Mouse (Mus musculus): ENCODE measurements around the gene Cd81.

Cd81 gene

GRCm38 (mm10) chr7:143069751-143070400, 17.3 kb downstream of the Cd81 start:
- no peak for DNase-seq (ENCODE audit: extremely low read depth, low read depth, low spot score)

- no peak for DNase-seq (ENCODE audit: extremely low read depth, low read depth, low spot score)
These were observed 18.0 kb downstream of the Cd81 start for GRCm38 (mm10) chr7:143070506-143071070.

DNA sequence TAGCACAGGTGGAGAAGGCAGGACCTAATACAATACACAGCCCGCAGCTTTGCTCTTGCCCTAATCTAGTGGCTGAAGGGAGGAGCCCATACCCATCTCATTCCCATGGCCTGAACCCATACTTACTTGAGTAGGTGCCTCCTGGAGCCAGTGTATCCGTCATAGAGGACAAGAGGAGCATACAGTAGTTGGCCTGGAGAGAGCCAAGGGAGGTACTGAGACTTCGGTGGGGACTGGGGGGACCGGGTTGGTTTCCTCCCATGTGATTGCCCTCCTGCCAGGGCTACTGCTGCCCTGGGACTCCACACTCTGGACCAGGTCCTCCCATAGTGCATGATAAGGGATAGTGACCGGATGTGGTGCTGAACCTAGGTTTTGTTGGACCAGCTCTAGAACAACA, 20.1 kb downstream of the Cd81 start:
- no peak for DNase-seq (ENCODE audit: extremely low read depth, low read depth, low spot score)

- no peak for DNase-seq (ENCODE audit: extremely low read depth, low read depth, low spot score)
These were observed 20.5 kb downstream of the Cd81 start for GRCm38 (mm10) chr7:143073086-143073485.

GRCm38 (mm10) chr7:143075394-143075793, 22.9 kb downstream of the Cd81 start:
- DNase-seq (ENCODE audit: extremely low read depth, low read depth, low spot score): no peak

GRCm38 (mm10) chr7:143077351-143077750, 24.8 kb downstream of the Cd81 start:
- no peak for DNase-seq (ENCODE audit: extremely low read depth, low read depth, low spot score)

DNA sequence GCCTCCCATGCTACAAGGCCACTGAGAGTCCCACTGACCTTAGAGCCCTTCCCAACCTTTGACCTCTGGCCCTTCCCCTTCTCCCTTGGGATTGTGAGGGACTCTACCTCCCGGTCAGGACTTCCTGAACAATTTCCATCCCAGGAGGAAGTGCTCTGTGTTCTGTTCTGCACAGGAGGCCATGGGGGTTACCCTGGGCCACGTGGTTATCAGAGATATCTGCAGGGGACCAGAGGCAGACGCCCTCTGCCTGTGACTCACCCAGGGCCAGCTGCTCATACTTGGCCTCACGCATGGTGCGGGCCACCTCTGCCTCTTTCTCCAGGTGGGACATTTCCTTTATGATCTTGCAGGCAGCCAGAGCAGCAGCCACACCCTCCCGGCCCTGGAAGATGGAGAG, 29.5 kb downstream of the Cd81 start:
- no peak for DNase-seq (ENCODE audit: extremely low read depth, low read depth, low spot score)

- no peak for DNase-seq (ENCODE audit: extremely low read depth, low read depth, low spot score)
These were observed 31.2 kb downstream of the Cd81 start for GRCm38 (mm10) chr7:143083708-143084107.

DNA sequence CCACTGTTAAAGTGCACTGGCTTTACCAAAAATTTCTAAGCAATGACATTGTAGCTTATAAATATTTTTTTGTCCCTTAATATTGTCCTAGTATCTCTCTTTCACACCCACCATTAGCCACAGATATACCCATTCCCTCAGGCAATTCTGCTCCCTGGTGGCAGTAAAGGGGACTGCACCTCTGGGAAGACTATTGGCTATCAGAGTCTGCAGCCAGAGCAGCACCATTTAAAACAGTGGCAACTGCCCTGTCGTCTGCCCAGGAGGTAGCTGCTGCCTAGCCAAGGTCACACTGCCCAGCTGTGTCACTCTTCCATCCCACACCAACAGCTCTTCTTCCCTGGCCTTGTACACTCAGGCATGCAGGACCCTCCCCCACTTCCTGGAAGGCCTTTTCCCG, 33.8 kb downstream of the Cd81 start:
- DNase-seq (ENCODE audit: extremely low read depth, low read depth, low spot score): no peak

DNA sequence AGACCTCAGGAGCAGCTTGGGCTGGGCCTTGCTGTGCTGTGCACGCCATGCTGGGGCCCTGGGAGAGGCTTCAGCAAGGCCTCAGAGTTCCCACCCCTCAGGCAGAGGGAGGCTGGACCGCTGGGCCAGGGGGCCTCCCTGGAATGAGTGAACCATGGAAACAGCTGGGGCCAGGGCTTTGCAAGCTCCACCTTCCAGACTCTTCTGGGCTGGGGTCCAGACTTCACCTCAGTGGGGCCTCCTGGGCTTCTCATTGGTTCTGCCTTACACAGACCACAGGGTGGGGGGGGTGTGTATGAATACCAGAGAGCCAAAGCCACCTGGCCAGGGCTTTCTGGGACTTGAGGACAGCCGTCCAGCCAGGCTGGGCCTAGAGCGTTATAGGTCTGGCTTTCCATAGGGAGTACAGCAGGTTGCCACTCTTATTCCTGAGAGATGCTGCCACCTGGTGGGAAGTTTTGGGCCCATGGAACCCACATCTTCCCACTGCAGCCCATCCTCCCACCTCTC, 34.6 kb downstream of the Cd81 start:
- no peak for DNase-seq (ENCODE audit: extremely low read depth, low read depth, low spot score)

GRCm38 (mm10) chr7:143093847-143094246, 41.3 kb downstream of the Cd81 start:
- DNase-seq (ENCODE audit: extremely low read depth, low read depth, low spot score): no peak

GRCm38 (mm10) chr7:143094592-143095553, 42.3 kb downstream of the Cd81 start, which contains the start of gene Trpm5:
Trpm5 (minus strand) TSS chr7:143094642.
- no peak for DNase-seq (ENCODE audit: extremely low read depth, low read depth, low spot score)

DNA sequence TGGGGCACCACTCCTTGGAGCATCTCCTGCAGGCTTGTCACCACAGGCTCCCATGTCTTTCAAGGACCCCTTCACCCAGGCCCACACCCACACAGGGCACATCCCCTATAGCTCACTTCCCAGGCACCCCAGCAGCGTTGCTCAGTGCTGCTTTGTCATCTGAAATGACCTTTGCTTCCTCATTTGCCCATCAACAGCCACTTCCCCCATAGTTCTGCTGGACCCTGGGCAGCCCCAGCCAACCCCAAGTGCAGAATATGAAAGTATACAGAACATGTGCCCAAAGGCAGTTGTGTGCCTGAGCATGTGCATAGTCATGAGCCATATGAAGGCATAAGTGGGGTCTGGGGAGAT, 43.0 kb downstream of the Cd81 start:
- DNase-seq (ENCODE audit: extremely low read depth, low read depth, low spot score): no peak

- no peak for DNase-seq (ENCODE audit: extremely low read depth, low read depth, low spot score)
These were observed 48.2 kb downstream of the Cd81 start for GRCm38 (mm10) chr7:143100759-143101158.

DNA sequence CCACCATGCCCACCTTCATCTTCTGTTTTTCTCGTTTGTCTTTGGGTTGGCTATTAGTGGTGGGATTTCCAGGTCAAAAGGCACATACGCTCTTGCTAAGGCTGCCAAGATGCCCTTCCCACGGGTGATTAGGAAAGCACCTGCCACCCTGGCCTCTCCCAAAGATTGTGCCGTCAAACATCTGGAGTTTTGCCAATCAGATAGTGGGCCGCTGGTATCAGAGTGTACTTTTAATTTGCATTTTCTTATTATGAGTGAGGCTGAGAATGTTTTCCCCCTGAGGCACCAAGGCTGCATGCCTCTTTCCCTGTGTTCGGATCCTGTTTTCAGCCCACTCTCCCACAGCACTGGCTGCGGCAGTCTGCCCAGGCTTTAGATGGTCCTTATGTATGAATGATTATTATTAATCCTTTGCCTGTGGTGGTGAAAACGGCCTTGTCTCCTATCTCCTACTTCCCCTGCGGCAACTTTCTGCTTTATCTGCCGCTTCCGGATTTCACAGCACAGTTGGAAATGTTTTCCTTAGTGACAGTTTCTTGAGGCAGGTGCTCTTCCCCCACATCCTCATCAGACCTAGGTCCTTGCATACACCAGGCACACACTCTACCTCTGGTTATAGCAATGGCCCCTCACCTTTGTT, 52.8 kb downstream of the Cd81 start:
- DNase-seq (ENCODE audit: extremely low read depth, low read depth, low spot score): no peak

- DNase-seq (ENCODE audit: extremely low read depth, low read depth, low spot score): no peak
These were observed 53.5 kb downstream of the Cd81 start, which contains the start of gene Kcnq1 for GRCm38 (mm10) chr7:143106062-143106461. Kcnq1 (plus strand) TSS chr7:143106362.

DNA sequence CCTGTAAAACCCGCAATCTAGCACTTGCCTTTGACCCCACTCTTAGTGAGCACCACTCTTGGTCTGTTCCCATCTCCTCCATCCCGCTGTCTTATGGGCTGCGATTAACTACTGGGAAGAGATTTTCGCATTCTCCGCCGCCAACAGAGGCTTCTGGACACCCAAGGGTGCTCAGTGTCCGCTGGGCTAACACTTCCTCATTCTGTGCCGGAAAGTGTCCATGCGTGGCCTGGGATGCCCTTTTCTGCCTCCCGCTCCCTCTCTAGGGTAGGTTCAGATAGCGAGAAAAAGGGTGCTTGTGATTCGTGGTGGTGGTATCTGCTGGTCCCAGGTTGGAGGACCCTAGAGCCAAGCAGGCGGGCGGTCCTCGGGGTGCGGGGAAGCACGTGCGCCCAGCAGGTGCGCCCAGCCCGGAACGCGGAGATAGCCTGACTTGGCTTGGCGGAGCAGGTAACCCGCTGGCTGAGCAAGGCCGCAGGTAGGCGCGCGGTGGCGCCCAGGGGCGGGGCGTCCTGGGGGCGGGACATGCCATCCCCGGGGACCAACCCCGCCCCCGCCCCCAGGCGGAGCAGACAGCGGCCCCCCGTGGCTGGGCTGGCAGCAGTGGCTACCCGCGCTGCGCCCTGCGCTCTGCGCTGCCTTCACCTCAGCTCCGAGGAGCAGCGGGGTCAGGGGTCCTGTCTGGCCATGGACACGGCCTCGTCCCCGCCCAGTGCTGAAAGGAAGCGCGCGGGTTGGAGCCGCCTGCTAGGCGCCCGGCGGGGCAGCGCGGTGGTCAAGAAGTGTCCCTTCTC, 54.3 kb downstream of the Cd81 start:
- no peak for DNase-seq (ENCODE audit: extremely low read depth, low read depth, low spot score)

GRCm38 (mm10) chr7:143108200-143108599, 55.7 kb downstream of the Cd81 start:
- DNase-seq (ENCODE audit: extremely low read depth, low read depth, low spot score): no peak

GRCm38 (mm10) chr7:143108996-143109660, 56.6 kb downstream of the Cd81 start:
- no peak for DNase-seq (ENCODE audit: extremely low read depth, low read depth, low spot score)

- DNase-seq (ENCODE audit: extremely low read depth, low read depth, low spot score): no peak
These were observed 57.2 kb downstream of the Cd81 start for GRCm38 (mm10) chr7:143109696-143110095.
